In the genomic region with DNA sequence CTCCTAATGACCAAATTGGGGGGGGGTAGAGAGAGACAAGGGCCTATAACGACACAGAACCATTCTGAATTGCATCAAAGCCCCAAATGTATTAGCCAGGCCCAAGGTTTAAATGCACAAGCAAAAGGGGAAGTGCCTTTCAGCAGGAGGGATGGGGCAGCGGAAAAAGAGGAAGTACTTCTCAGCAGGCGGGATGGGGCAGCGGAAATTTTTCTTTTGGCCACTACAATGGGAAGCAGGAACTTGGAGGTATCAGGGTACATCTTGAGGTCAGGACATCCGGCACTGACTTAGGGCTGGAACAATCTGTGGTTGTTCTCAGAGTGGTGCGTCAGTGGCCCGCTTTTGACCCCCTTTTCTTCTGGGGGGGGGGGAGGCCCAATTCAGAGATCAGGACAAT, we compare ENCODE assay signal across 9 mouse cellular contexts. TPM values are rescaled to one million over a fixed set of nuclear protein-coding genes. Genes with fewer than 3 reads are reported as not detected.
"Had no signal": no experiment of that assay in that cellular context is flagged by ENCODE, and none has a peak within 500 bp of the region (broad histone marks: within the 10 kb centered on the region; RNA-seq: fewer than 3 reads in every experiment).

No protein-coding gene starts in this region.

RNA-seq across cellular contexts. Expression of gene Bcl2l15, which starts 8.5 kb away (rescaled TPM):
- polyA plus RNA-seq: lung, adult 2 months; macrophage; midbrain, postnatal 0 days; neural tube, embryonic 11.5 days had no signal

RNA-seq across cellular contexts. Expression of gene Ptpn22, which starts 18.6 kb away (rescaled TPM):
- total RNA-seq: midbrain, postnatal 0 days had no signal

RNA-seq across cellular contexts. Expression of gene Gm43064, which starts 31.6 kb away (rescaled TPM):
- polyA plus RNA-seq: liver, postnatal 0 days; lung, adult 2 months; lung, postnatal 0 days; macrophage; midbrain, embryonic 13.5 days; neural tube, embryonic 15.5 days; small intestine, adult 2 months had no signal
